23 mouse cellular contexts compared by ENCODE assay signal in genomic region chr13:94969992-94970553, GRCm38 (mm10). TPM values are rescaled to one million over a fixed set of nuclear protein-coding genes. Genes with fewer than 3 reads are reported as not detected.
DNase-seq lines count a peak whose midpoint lies in the region; ATAC-seq and TF ChIP-seq lines count a peak whose summit lies in the region.
"Had no signal": no experiment of that assay in that cellular context is flagged by ENCODE, and none has a peak within 500 bp of the region (broad histone marks: within the 10 kb centered on the region; RNA-seq: fewer than 3 reads in every experiment).

No protein-coding gene starts in this region.

- peak; percentile 6 for DNase-seq in forebrain, postnatal 0 days
- DNase-seq in lung, adult 2 months: no peak
- peak; percentile 14 for DNase-seq in lung, postnatal 36 days
- DNase-seq in right cerebral cortex, postnatal 10 days (ENCODE audit: low spot score in 2 of 2): no peak
- no peak for DNase-seq in spleen, adult 18-20 months
- DNase-seq: cerebellum, adult 11 months; cerebellum, postnatal 14 days; gastrocnemius, postnatal 25 days; heart, adult 2 months; heart, postnatal 4 days; kidney, adult 11 months; kidney, postnatal 4 days; liver; retina, postnatal 1 day; right cerebral cortex, postnatal 4 days; thymus, postnatal 14 days had no signal

- H3K36me3 ChIP-seq in forebrain, postnatal 0 days (ENCODE audit: insufficient read depth): no peaks in the 10 kb centered on the region
- H3K36me3 ChIP-seq in forebrain, embryonic 15.5 days: no peaks in the 10 kb centered on the region
- H3K36me3 ChIP-seq in lung, embryonic 15.5 days: no peaks in the 10 kb centered on the region
- H3K36me3 ChIP-seq in limb, embryonic 12.5 days: no peaks in the 10 kb centered on the region
- H3K36me3 ChIP-seq: heart, embryonic 15.5 days had no signal

- no peak overlapping the region for H3K9ac ChIP-seq in forebrain, postnatal 0 days
- no peak overlapping the region for H3K9ac ChIP-seq in forebrain, embryonic 15.5 days (replicated peaks)
- no peak overlapping the region for H3K9ac ChIP-seq in lung, embryonic 15.5 days
- H3K9ac ChIP-seq in limb, embryonic 12.5 days (replicated peaks): no peak overlapping the region
- H3K9ac ChIP-seq: forebrain, embryonic 13.5 days; heart, embryonic 15.5 days had no signal

- no peak for TF ChIP-seq CTCF in forebrain, postnatal 0 days (IDR thresholded peaks at IDR 0.05; ENCODE audit: low read depth)
- TF ChIP-seq CTCF in lung, adult 2 months (IDR thresholded peaks at IDR 0.05; ENCODE audit: insufficient read depth, low read length): no peak

- 29% methylated on average over 9 of the region's 9 CpGs for WGBS in forebrain, postnatal 0 days
- WGBS in forebrain, embryonic 15.5 days: 47% methylated on average over 9 of the region's 9 CpGs
- WGBS in lung, embryonic 15.5 days: 24% methylated on average over 9 of the region's 9 CpGs
- WGBS in lung, adult 2 months: 20% methylated on average over 9 of the region's 9 CpGs
- WGBS in limb, embryonic 12.5 days: 55% methylated on average over 9 of the region's 9 CpGs

- TF ChIP-seq POLR2A in lung, adult 2 months (IDR thresholded peaks at IDR 0.05; ENCODE audit: borderline replicate concordance, extremely low read depth, low read depth, low read length): no peak

- no peaks in the 10 kb centered on the region for H3K4me1 ChIP-seq in forebrain, postnatal 0 days (ENCODE audit: insufficient read depth)
- peaks cover 4% of the 10 kb centered on the region for H3K4me1 ChIP-seq in forebrain, embryonic 15.5 days
- H3K4me1 ChIP-seq in lung, embryonic 15.5 days: no peaks in the 10 kb centered on the region
- H3K4me1 ChIP-seq in lung, adult 2 months (ENCODE audit: control insufficient read depth, insufficient read depth, low read length): no peaks in the 10 kb centered on the region
- peaks cover 15% of the 10 kb centered on the region for H3K4me1 ChIP-seq in limb, embryonic 12.5 days (replicated peaks)
- H3K4me1 ChIP-seq: forebrain, embryonic 13.5 days; heart, embryonic 15.5 days had no signal

- no peak overlapping the region for H3K27ac ChIP-seq in forebrain, postnatal 0 days (ENCODE audit: low read depth, low read length)
- H3K27ac ChIP-seq in forebrain, embryonic 15.5 days (replicated peaks): no peak overlapping the region
- no peak overlapping the region for H3K27ac ChIP-seq in lung, embryonic 15.5 days
- H3K27ac ChIP-seq in limb, embryonic 12.5 days: no peak overlapping the region
- H3K27ac ChIP-seq: forebrain, embryonic 13.5 days; heart, adult 2 months; heart, embryonic 15.5 days had no signal

- H3K9me3 ChIP-seq in forebrain, postnatal 0 days (ENCODE audit: low read length): no peaks in the 10 kb centered on the region
- no peaks in the 10 kb centered on the region for H3K9me3 ChIP-seq in forebrain, embryonic 15.5 days
- no peaks in the 10 kb centered on the region for H3K9me3 ChIP-seq in lung, embryonic 15.5 days
- H3K9me3 ChIP-seq in limb, embryonic 12.5 days: no peaks in the 10 kb centered on the region
- H3K9me3 ChIP-seq: forebrain, embryonic 13.5 days; heart, embryonic 15.5 days had no signal

- no peak overlapping the region for H3K4me3 ChIP-seq in forebrain, postnatal 0 days (ENCODE audit: low read depth, low read length)
- no peak overlapping the region for H3K4me3 ChIP-seq in forebrain, embryonic 15.5 days
- no peak overlapping the region for H3K4me3 ChIP-seq in lung, embryonic 15.5 days
- H3K4me3 ChIP-seq in lung, adult 2 months (replicated peaks; ENCODE audit: extremely low read depth, low read depth, low read length): no peak overlapping the region
- no peak overlapping the region for H3K4me3 ChIP-seq in limb, embryonic 12.5 days (replicated peaks)
- H3K4me3 ChIP-seq: forebrain, embryonic 13.5 days; heart, adult 2 months; heart, embryonic 15.5 days; megakaryocyte, embryonic 14.5 days had no signal

- H3K27me3 ChIP-seq in forebrain, postnatal 0 days (ENCODE audit: insufficient read depth, low read length): no peaks in the 10 kb centered on the region
- H3K27me3 ChIP-seq in forebrain, embryonic 15.5 days: no peaks in the 10 kb centered on the region
- H3K27me3 ChIP-seq in lung, embryonic 15.5 days: no peaks in the 10 kb centered on the region
- no peaks in the 10 kb centered on the region for H3K27me3 ChIP-seq in limb, embryonic 12.5 days
- H3K27me3 ChIP-seq: forebrain, embryonic 13.5 days; heart, embryonic 15.5 days had no signal

- no peak; the same call in 1 of the 2 replicates for ATAC-seq in forebrain, postnatal 0 days
- ATAC-seq in forebrain, embryonic 15.5 days (replicated peaks): no peak
- peak; percentile 57; the same call in 1 of the 2 replicates for ATAC-seq in lung, embryonic 15.5 days (ENCODE audit: borderline replicate concordance, extremely low read depth, low FRiP score, low TSS enrichment)
- peak; percentile 56; the same call in 1 of the 2 replicates for ATAC-seq in limb, embryonic 12.5 days (ENCODE audit: insufficient number of reproducible peaks, insufficient read depth, low FRiP score, low TSS enrichment, low read depth)
- ATAC-seq: forebrain, embryonic 13.5 days; hindbrain, embryonic 16.5 days had no signal

- no peak overlapping the region for H3K4me2 ChIP-seq in forebrain, postnatal 0 days (ENCODE audit: low read depth)
- H3K4me2 ChIP-seq in forebrain, embryonic 15.5 days (replicated peaks): no peak overlapping the region
- no peak overlapping the region for H3K4me2 ChIP-seq in lung, embryonic 15.5 days
- no peak overlapping the region for H3K4me2 ChIP-seq in limb, embryonic 12.5 days
- H3K4me2 ChIP-seq: forebrain, embryonic 13.5 days; heart, embryonic 15.5 days had no signal

RNA-seq across cellular contexts. Expression of gene Wdr41, which starts 6.1 kb away (rescaled TPM):
- total RNA-seq in forebrain, postnatal 0 days (2014; rRNA removed): 23.9 and 29.0 TPM in 2 replicates
- 17.8 and 26.1 TPM in 2 replicates for polyA plus RNA-seq in forebrain, postnatal 0 days (2015; fragmentation: Nextera tagmentation; extraction: Ambion mirVana)
- polyA plus RNA-seq in forebrain, embryonic 15.5 days (2015; fragmentation: Nextera tagmentation; extraction: Ambion mirVana): 24.8 and 27.5 TPM in 2 replicates
- polyA plus RNA-seq in lung, embryonic 15.5 days (2015; fragmentation: Nextera tagmentation; extraction: Ambion mirVana): 21.0 and 21.2 TPM in 2 replicates
- 9.6 and 13.0 TPM in 2 replicates for polyA plus RNA-seq in lung, adult 2 months (2012; rRNA removed)
- 21.5 and 23.2 TPM in 2 replicates for polyA plus RNA-seq in limb, embryonic 12.5 days (2016; fragmentation: Nextera tagmentation; extraction: Ambion mirVana)

Comparison
In these comparisons a context has a peak if more than half of its experiments do, and no peak if none do; other contexts are left out.
1. DNase-seq: peak in forebrain, postnatal 0 days (single experiment) and lung, postnatal 36 days (single experiment); none in lung, adult 2 months (single experiment), right cerebral cortex, postnatal 10 days (0 of 2) and spleen, adult 18-20 months (0 of 2).
2. ATAC-seq: peak in lung, embryonic 15.5 days (single experiment) and limb, embryonic 12.5 days (single experiment); none in forebrain, postnatal 0 days (single experiment) and forebrain, embryonic 15.5 days (single experiment).